Mouse (Mus musculus): ENCODE measurements around the gene Kdr. TPM values are rescaled to one million over a fixed set of nuclear protein-coding genes. Genes with fewer than 3 reads are reported as not detected.
A peak's percentile ranks its signal among the peaks of the same experiment; 100 is the strongest.

Gene Kdr
- 30.0 and 32.2 TPM in 2 replicates for polyA plus RNA-seq (2014; fragmentation: Nextera tagmentation; extraction: Ambion mirVana)

DNA sequence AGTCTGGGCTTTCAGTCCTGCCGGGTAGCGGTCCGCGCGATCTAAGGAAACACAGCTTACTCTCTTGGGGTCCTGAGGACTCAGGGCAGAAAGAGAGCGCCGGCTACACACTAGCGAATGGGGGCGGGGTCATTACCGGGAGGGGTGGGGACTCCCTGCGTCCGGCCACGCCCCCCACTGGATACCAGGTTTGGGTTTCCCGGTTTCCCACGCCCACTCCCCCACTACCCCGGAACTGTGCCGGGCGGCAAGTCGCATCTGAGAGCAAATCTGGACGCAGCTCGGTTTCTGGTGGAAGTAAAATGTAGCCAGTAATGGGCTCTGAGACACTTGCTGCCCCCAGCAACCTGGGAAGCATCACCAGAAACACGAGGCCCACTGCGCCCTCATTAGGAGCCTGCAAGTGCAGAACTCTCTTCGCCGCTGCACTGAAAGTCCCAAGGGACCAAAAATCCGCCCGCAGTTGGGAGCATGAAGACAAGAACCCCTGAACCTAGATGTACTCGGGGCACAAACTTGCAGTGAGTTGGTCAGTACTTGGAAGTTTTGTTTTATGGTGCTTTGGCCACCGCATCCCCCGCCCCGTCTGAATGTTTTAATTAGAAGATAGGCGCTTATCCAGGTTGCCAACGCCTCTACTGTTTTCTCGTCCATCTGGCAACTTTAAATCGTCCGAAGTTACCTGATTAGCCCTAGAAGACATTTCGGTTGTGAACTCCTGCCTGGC lies at the start of gene Kdr:
Gene Kdr, minus strand, starts transcription at position 85 of the 727 bp plus-strand sequence.
- WGBS, result 1% methylated on average over 37 of the region's 37 CpGs
- DNase-seq (ENCODE audit: low spot score), result no peak
- Histone ChIP-seq H3K9me3 (ENCODE audit: control insufficient read depth, low read length) (no peaks in the 10 kb centered on the region), H3K36me3 (ENCODE audit: control insufficient read depth, insufficient read depth, low read length) (no peaks in the 10 kb centered on the region), H3K4me1 (replicated peaks; ENCODE audit: control insufficient read depth, insufficient read depth, low read length) (peaks cover 2% of the 10 kb centered on the region; the same call in 1 of the 2 replicates), H3K4me2 (ENCODE audit: low read length) (peak within 1 kb of the TSS; percentile 75), H3K9ac (ENCODE audit: low read length) (peak within 1 kb of the TSS; percentile 43), H3K27me3 (replicated peaks; ENCODE audit: control insufficient read depth, insufficient read depth, low read length) (peaks cover 52% of the 10 kb centered on the region), H3K27ac (ENCODE audit: low read depth) (peak within 1 kb of the TSS; percentile 16; the same call in 1 of the 2 replicates), H3K4me3 (ENCODE audit: low read depth, low read length) (peak within 1 kb of the TSS; percentile 49)
- peak; percentile 88 for ATAC-seq (replicated peaks; ENCODE audit: low FRiP score, low TSS enrichment, low read depth)

DNA sequence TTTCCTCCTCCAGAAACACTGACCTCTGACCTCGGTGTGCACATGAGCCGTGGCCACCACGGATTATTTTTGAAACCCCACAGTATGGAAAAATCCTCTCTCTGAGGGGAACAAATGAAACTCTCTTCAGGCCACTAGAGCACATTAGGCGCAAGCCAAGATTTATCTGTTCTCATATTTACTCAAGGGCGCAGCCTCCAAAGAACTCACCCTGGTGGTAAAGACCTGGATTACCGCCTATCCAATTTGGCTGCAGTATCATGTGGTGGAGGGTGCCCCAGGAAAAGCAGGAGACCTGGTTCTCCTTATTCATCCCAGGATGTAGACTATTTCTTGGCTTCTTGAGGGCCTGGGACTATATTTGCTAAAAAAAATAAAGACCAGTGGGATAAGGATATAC lies 48.5 kb upstream of the Kdr start:
- 72% methylated on average over 6 of the region's 6 CpGs for WGBS
- no peaks in the 10 kb centered on the region for H3K36me3 ChIP-seq (ENCODE audit: control insufficient read depth, insufficient read depth, low read length)
- no peak overlapping the region for H3K4me3 ChIP-seq (ENCODE audit: low read depth, low read length)
- no peaks in the 10 kb centered on the region for H3K27me3 ChIP-seq (replicated peaks; ENCODE audit: control insufficient read depth, insufficient read depth, low read length)
- no peak overlapping the region for H3K4me2 ChIP-seq (ENCODE audit: low read length)
- no peak overlapping the region for H3K9ac ChIP-seq (ENCODE audit: low read length)
- H3K27ac ChIP-seq (ENCODE audit: low read depth), result no peak overlapping the region
- H3K9me3 ChIP-seq (ENCODE audit: control insufficient read depth, low read length), result no peaks in the 10 kb centered on the region
- ATAC-seq (replicated peaks; ENCODE audit: low FRiP score, low TSS enrichment, low read depth) (no peak), DNase-seq (ENCODE audit: low spot score) (no peak)
- 0 out of 2 replicates have a peak, but pooled peaks cover 7% of the 10 kb centered on the region for H3K4me1 ChIP-seq (replicated peaks; ENCODE audit: control insufficient read depth, insufficient read depth, low read length)

DNA sequence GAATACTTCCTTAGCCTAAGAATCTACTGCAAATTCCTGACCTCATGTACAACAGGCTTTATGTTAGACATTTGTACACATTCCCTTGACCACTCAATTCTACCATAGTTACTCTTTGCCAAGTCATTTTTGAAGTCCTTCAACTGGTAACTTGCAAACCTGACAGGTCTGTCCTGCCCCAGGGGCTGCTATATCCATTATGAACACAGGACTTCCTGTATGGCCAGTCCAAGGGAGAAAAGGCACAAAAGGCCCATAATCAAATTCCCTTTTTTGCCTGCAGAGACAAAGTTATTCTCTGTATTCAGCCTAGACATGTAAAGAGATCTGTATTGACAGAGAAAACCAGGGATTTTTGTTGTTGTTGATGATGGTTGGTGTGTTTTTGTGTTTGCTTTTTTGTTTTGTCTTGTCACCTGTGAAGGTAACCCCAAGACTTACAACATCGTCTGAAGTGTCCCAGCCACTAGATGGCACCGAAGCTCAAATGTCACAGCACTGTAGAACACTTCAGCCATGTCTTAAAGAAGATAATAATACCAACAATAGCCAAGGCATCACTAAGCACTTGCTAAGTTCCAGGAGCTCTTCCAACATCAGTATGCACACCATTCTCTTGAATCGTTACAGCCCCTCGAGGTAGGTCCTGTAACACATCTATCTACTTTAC lies 47.9 kb upstream of the Kdr start:
- Histone ChIP-seq H3K4me3 (ENCODE audit: low read depth, low read length) (no peak overlapping the region), H3K36me3 (ENCODE audit: control insufficient read depth, insufficient read depth, low read length) (no peaks in the 10 kb centered on the region), H3K4me2 (ENCODE audit: low read length) (no peak overlapping the region), H3K9me3 (ENCODE audit: control insufficient read depth, low read length) (no peaks in the 10 kb centered on the region), H3K9ac (ENCODE audit: low read length) (no peak overlapping the region), H3K4me1 (replicated peaks; ENCODE audit: control insufficient read depth, insufficient read depth, low read length) (0 out of 2 replicates have a peak, but pooled peaks cover 7% of the 10 kb centered on the region), H3K27ac (ENCODE audit: low read depth) (no peak overlapping the region), H3K27me3 (replicated peaks; ENCODE audit: control insufficient read depth, insufficient read depth, low read length) (no peaks in the 10 kb centered on the region)
- WGBS, result 63% methylated on average over 4 of the region's 4 CpGs
- ATAC-seq (replicated peaks; ENCODE audit: low FRiP score, low TSS enrichment, low read depth) (no peak), DNase-seq (ENCODE audit: low spot score) (no peak)

GRCm38 (mm10) chr5:76023011-76023773 lies 44.9 kb upstream of the Kdr start:
- no peak overlapping the region for H3K4me2 ChIP-seq (ENCODE audit: low read length)
- 34% methylated on average over 14 of the region's 14 CpGs for WGBS

GRCm38 (mm10) chr5:76022436-76022835 lies 44.2 kb upstream of the Kdr start:
- no peak overlapping the region for H3K9ac ChIP-seq (ENCODE audit: low read length)
- H3K4me1 ChIP-seq (replicated peaks; ENCODE audit: control insufficient read depth, insufficient read depth, low read length), result 0 out of 2 replicates have a peak, but pooled peaks cover 3% of the 10 kb centered on the region
- H3K4me3 ChIP-seq (ENCODE audit: low read depth, low read length), result no peak overlapping the region
- no peaks in the 10 kb centered on the region for H3K27me3 ChIP-seq (replicated peaks; ENCODE audit: control insufficient read depth, insufficient read depth, low read length)
- DNase-seq (ENCODE audit: low spot score) (no peak), ATAC-seq (replicated peaks; ENCODE audit: low FRiP score, low TSS enrichment, low read depth) (no peak)
- WGBS, result 87% methylated on average over 6 of the region's 6 CpGs
- H3K4me2 ChIP-seq (ENCODE audit: low read length), result no peak overlapping the region
- no peaks in the 10 kb centered on the region for H3K9me3 ChIP-seq (ENCODE audit: control insufficient read depth, low read length)
- H3K36me3 ChIP-seq (ENCODE audit: control insufficient read depth, insufficient read depth, low read length), result no peaks in the 10 kb centered on the region
- no peak overlapping the region for H3K27ac ChIP-seq (ENCODE audit: low read depth)

More at GRCm38 (mm10) chr5:76023011-76023773, 44.9 kb upstream of the Kdr start:
- H3K9ac ChIP-seq (ENCODE audit: low read length), result no peak overlapping the region
- H3K27me3 ChIP-seq (replicated peaks; ENCODE audit: control insufficient read depth, insufficient read depth, low read length), result no peaks in the 10 kb centered on the region
- ATAC-seq (replicated peaks; ENCODE audit: low FRiP score, low TSS enrichment, low read depth), result no peak
- no peak overlapping the region for H3K4me3 ChIP-seq (ENCODE audit: low read depth, low read length)
- no peaks in the 10 kb centered on the region for H3K36me3 ChIP-seq (ENCODE audit: control insufficient read depth, insufficient read depth, low read length)
- 0 out of 2 replicates have a peak, but pooled peaks cover 3% of the 10 kb centered on the region for H3K4me1 ChIP-seq (replicated peaks; ENCODE audit: control insufficient read depth, insufficient read depth, low read length)
- H3K9me3 ChIP-seq (ENCODE audit: control insufficient read depth, low read length), result no peaks in the 10 kb centered on the region
- no peak overlapping the region for H3K27ac ChIP-seq (ENCODE audit: low read depth)
- DNase-seq (ENCODE audit: low spot score), result no peak

- no peak overlapping the region for H3K4me3 ChIP-seq (ENCODE audit: low read depth, low read length)
- H3K27ac ChIP-seq (ENCODE audit: low read depth), result no peak overlapping the region
- no peaks in the 10 kb centered on the region for H3K36me3 ChIP-seq (ENCODE audit: control insufficient read depth, insufficient read depth, low read length)
- 0 out of 2 replicates have a peak, but pooled peaks cover 3% of the 10 kb centered on the region for H3K4me1 ChIP-seq (replicated peaks; ENCODE audit: control insufficient read depth, insufficient read depth, low read length)
- 86% methylated on average over 5 of the region's 5 CpGs for WGBS
- H3K4me2 ChIP-seq (ENCODE audit: low read length), result no peak overlapping the region
- DNase-seq (ENCODE audit: low spot score) (no peak), ATAC-seq (replicated peaks; ENCODE audit: low FRiP score, low TSS enrichment, low read depth) (no peak)
- no peak overlapping the region for H3K9ac ChIP-seq (ENCODE audit: low read length)
- H3K27me3 ChIP-seq (replicated peaks; ENCODE audit: control insufficient read depth, insufficient read depth, low read length), result no peaks in the 10 kb centered on the region
- no peaks in the 10 kb centered on the region for H3K9me3 ChIP-seq (ENCODE audit: control insufficient read depth, low read length)
Observed at GRCm38 (mm10) chr5:76018321-76018720, 40.1 kb upstream of the Kdr start.

DNA sequence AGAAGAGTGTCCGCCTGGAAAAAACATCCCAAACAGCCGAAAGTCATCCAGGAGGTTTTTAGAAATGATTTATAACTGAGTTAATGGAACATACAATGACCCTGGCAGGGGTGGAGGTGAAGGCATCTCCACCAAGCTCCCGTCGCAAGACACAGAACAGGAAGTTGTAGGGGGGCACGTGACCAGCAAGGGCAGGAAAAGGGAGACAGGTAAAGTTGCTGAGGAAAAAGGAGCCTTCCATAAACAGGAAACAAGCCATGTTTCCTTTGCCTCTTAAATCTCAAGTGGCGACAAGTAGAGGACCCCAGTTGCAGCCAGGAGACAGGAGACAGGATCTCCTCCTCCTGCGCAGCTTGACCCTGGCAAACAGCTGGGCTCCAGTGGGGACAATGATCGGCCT lies 37.8 kb upstream of the Kdr start:
- Histone ChIP-seq H3K27ac (ENCODE audit: low read depth) (no peak overlapping the region), H3K9ac (ENCODE audit: low read length) (no peak overlapping the region), H3K4me3 (ENCODE audit: low read depth, low read length) (no peak overlapping the region), H3K4me1 (replicated peaks; ENCODE audit: control insufficient read depth, insufficient read depth, low read length) (no peaks in the 10 kb centered on the region), H3K4me2 (ENCODE audit: low read length) (no peak overlapping the region), H3K27me3 (replicated peaks; ENCODE audit: control insufficient read depth, insufficient read depth, low read length) (no peaks in the 10 kb centered on the region), H3K36me3 (ENCODE audit: control insufficient read depth, insufficient read depth, low read length) (no peaks in the 10 kb centered on the region), H3K9me3 (ENCODE audit: control insufficient read depth, low read length) (no peaks in the 10 kb centered on the region)
- WGBS, result 41% methylated on average over 8 of the region's 8 CpGs
- no peak for DNase-seq (ENCODE audit: low spot score)
- no peak for ATAC-seq (replicated peaks; ENCODE audit: low FRiP score, low TSS enrichment, low read depth)

GRCm38 (mm10) chr5:76013881-76014431 lies 35.7 kb upstream of the Kdr start:
- 69% methylated on average over 7 of the region's 7 CpGs for WGBS
- Histone ChIP-seq H3K27me3 (replicated peaks; ENCODE audit: control insufficient read depth, insufficient read depth, low read length) (no peaks in the 10 kb centered on the region), H3K27ac (ENCODE audit: low read depth) (peak overlapping the region; percentile 1; the same call in 1 of the 2 replicates), H3K4me1 (replicated peaks; ENCODE audit: control insufficient read depth, insufficient read depth, low read length) (no peaks in the 10 kb centered on the region), H3K4me2 (ENCODE audit: low read length) (no peak overlapping the region), H3K9ac (ENCODE audit: low read length) (no peak overlapping the region), H3K9me3 (ENCODE audit: control insufficient read depth, low read length) (no peaks in the 10 kb centered on the region), H3K4me3 (ENCODE audit: low read depth, low read length) (no peak overlapping the region), H3K36me3 (ENCODE audit: control insufficient read depth, insufficient read depth, low read length) (no peaks in the 10 kb centered on the region)
- ATAC-seq (replicated peaks; ENCODE audit: low FRiP score, low TSS enrichment, low read depth), result no peak
- DNase-seq (ENCODE audit: low spot score), result no peak

All from intestine, embryonic 14.5 days (tissue).